Mouse (Mus musculus) kidney, adult 8-10 months (tissue): ENCODE data around the gene Baz2a.
"Not testable (repeated sequence)": the region's sequence is repeated elsewhere in the genome, so short reads cannot be mapped to it uniquely, and the experiment has no call there.

Source experiments
- DNase-seq, 2 experiments: peaks; one replicate each; pipeline ENCODE4 v3.0.0; 2022

Baz2a gene

GRCm38 (mm10) chr10:128125951-128126350 lies 34.6 kb downstream of the Baz2a start:
- no peak for DNase-seq

DNA sequence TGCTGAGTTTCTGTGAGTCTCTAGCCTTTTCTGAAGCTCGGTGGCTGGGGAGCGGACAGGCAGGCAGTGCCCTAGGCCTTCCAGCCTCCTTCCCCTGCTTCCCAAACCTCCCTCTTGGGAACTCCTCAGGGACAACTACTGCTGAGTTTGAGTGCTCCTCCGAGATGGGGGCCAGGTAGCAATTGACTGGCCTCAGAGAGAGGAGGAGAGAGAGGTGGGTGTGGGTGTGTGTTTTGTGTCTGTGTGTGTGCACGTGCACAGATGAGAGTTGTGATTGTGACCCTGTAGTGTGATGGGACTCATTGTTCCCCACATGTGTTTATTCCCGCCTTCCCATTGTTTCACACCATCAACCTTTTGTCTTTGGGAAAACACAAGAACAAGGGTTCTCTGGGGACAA lies 36.1 kb downstream of the Baz2a start:
- DNase-seq, result no peak

DNA sequence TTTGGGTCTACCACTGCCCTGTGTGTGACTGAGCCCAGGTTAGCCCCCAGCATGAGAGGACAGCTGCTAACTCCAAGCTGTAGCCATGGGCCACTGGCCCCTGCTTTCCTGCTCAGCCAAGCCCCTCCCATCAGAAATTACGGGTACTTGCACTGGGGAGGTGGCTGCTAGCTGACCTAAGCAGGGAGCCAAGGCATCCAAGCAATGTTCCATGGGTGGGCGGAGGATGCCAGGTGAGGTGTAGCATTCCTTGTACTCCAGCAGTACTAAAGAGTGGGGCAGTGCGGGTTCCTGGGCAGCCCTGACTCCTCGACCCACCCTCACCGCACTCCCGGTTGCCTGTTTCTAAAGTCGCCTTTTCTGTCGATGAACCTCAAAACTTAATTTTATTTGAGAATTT lies 36.8 kb downstream of the Baz2a start:
- DNase-seq, result no peak

- no peak for DNase-seq
These were observed 39.9 kb downstream of the Baz2a start for GRCm38 (mm10) chr10:128131297-128131696.

- DNase-seq, result no peak
These were observed 40.4 kb downstream of the Baz2a start for GRCm38 (mm10) chr10:128131812-128132211.

- no peak for DNase-seq
These were observed 42.4 kb downstream of the Baz2a start for GRCm38 (mm10) chr10:128133650-128134332.

DNA sequence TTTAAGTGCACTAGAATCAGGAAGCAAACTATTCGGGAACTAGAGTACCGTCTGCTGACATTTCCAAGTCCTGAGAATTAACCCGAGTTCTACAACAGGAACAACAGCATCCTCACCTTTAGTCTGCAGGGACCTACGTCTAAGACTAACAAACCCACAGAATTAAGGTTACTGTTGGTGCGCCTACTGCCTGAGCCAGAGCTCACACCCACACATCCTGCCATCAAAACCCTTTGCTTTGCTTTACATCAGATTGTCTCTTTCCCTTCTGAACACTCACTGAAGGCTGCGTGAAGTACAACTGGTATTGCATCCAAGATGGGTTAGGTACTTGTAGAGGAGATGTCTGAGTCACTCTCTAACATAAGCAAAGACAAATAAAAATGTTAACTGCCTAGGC lies 44.0 kb downstream of the Baz2a start:
- no peak for DNase-seq

GRCm38 (mm10) chr10:128140236-128140952 lies 49.0 kb downstream of the Baz2a start:
- DNase-seq, result peak; percentile 31 to 62

GRCm38 (mm10) chr10:128142165-128142564 lies 50.8 kb downstream of the Baz2a start:
- peak in 1 of 2 experiments; percentile 36 for DNase-seq

DNA sequence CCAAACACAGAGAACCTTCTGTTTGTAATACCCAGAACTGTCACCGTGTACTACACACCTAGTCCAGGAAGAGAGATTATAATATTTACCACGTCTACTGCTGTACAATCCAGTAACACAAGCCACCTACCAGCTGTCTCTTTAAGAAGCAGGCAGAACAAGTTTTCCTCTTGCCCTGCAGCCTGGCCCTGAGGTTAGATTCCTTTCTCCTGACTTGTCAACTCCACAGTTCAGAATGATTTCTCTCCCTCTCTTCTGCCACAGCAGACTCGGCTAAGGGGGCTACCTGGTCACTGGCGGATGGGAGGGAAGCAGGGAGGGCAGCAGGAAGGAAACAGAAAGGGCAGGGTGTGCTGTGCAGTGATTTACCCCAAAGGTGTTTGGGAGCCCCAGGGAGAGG lies 52.3 kb downstream of the Baz2a start:
- DNase-seq, result no peak

- DNase-seq, result no peak
These were observed 53.6 kb downstream of the Baz2a start for GRCm38 (mm10) chr10:128144961-128145360.

- DNase-seq, result no peak
These were observed 57.5 kb downstream of the Baz2a start for GRCm38 (mm10) chr10:128148789-128149365.

DNA sequence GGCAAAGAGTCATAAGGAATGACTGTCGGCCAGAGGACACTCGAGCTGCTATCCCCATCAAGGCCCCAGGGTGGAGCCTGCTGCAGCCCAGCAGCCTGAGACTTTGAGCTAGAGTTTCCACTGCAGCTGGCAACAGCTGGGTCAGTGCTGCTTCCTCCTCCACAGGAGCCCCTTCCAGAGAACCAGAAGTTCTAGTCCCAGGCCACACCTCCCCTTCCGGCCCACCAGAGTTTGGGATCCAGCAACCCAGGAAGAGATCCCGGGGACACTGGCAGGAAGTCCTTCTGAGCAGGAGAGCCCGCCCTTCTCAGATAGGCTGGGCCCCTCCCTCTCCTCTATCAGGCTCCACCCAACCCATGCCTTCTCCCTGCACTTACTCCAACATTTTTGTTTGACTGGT lies 58.2 kb downstream of the Baz2a start:
- DNase-seq, result peak; percentile 79 to 89

- peak; percentile 67 to 74 for DNase-seq
These were observed 59.6 kb downstream of the Baz2a start for GRCm38 (mm10) chr10:128150941-128151340.

GRCm38 (mm10) chr10:128153978-128154377 lies 62.6 kb downstream of the Baz2a start:
- no peak for DNase-seq

DNA sequence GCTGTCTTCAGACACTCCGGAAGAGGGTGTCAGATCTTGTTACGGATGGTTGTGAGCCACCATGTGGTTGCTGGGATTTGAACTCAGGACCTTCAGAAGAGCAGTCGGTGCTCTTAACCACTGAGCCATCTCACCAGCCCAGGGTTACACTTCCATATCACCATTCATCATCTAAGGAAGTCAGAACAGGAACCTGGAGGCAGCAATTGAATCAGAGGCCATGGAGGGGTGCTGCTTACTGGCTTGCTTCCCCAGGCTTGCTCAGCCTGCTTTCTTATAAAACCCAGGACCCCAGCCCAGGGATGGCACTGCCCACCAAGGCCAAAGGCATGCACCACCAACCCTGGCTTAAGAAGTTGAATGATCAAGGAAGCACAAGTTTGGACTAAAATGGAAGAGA lies 74.3 kb downstream of the Baz2a start:
- DNase-seq, result not testable (repeated sequence)

DNA sequence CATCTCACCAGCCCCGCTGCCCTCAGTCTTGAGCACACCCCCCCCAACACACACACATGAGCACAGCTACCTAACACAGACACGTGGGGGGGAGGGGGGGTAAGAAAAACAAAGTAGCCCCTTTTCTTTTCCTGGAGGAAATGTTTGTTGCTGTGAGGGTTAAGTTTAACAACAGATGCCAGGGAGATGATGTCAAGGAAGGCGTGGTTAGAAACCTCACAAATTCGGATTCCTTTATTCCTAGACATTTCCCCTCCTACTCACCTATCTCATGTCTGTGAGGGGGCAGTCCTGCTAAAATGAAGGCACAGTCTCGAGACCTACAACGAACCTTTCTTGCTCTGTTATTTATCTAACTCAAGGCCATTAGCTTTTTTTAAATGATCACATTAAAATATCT lies 75.7 kb downstream of the Baz2a start:
- DNase-seq, result no peak

- not testable (repeated sequence) for DNase-seq
These were observed 80.0 kb downstream of the Baz2a start for GRCm38 (mm10) chr10:128171348-128171747.

- no peak for DNase-seq
These were observed 83.9 kb downstream of the Baz2a start for GRCm38 (mm10) chr10:128175302-128175701.

DNA sequence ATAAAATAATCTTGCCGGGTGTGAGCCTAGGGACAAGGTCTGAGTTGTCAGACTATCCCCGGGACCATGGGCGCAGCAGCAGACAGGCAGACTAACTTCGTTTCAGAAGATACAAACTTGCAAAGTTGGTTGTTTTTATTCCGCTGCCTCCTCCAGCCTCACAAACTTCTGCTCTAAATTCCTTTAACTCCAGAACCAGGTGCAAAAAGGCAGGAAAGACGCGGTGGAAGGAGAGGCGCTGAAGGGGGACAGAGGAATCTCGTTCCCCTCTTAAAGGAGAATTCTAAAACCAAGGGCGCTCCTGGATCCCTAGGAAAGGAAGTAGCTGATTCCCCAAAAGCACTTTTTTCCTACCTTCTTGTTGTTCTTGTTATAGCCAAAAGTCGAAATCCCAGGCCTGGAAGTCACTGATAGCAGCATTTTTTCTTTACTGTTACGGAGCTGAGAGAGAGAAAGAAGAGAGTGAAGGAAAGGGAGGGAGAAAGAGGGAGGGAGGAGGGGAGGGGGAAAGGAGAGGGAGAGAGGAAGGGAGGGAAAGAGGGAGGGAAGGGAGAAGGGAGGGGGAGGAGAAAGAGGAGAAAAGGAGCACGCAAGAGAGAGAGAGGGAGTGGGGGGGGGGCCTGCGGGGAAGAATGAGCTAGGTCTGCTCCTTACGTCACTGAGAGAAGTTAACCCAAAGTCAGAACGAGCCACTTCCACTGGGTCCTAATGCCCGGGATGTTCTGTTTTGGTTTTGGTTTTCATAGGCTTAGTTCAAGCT lies 84.8 kb downstream of the Baz2a start:
- DNase-seq, result peak; percentile 70 to 75

DNA sequence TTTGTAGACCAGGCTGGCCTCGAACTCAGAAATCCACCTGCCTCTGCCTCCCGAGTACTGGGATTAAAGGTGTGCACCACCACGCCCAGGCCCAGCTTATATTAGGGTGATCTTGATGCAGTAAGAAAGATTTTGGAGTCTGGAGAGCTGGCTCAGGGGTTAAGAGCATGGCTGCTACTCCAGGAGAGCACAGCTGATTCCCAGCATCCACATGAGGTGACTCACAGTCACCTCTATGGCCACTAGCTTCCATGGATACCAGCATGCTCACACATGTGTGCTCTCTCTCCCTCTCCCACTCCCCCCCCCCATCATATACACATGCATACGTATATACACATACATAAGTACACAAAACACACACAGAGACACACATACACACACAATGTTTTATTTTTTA lies 85.9 kb downstream of the Baz2a start:
- DNase-seq, result no peak
